Mouse (Mus musculus): ENCODE data around the gene Mitd1. TPM values are rescaled to one million over a fixed set of nuclear protein-coding genes. Genes with fewer than 3 reads are reported as not detected.

Mitd1 gene
- 4.4 and 5.1 TPM in 2 replicates for total RNA-seq (2023)

DNA sequence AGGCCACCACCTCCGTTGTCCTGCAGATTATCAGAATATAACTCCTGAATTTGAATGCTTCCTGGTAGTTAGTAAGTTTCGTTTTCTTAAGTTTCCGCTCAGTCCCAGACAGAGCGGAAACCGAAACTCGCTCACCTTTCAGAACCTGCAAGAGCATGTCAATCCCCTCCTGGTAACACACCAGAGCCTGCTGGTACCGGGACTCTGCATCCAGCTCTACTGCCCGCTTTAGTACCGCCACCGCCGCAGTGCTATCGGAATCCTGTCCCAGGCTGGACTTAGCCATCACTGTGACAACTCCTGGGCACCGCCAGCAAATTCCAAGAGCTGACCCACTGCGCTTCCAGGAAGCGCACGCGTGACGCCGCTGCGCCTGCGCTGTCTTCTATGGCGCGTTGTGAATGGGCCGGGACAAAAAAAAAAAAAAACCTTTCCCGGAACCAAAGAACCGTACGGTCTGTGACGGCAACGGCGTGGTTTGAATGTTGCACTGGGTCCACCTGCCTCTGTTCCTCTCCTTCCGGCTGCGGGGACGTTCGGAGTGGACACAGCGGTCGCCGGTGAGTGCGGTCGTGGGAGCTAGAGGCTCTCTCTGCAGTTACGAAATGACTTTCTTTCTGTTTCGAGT is at the start of gene Mitd1, which contains the start of gene Mrpl30:
Mitd1 (minus strand) TSS at position 387 of the 628 bp plus-strand sequence.
Mrpl30 (plus strand) TSS at position 453 of the 628 bp plus-strand sequence.

DNA sequence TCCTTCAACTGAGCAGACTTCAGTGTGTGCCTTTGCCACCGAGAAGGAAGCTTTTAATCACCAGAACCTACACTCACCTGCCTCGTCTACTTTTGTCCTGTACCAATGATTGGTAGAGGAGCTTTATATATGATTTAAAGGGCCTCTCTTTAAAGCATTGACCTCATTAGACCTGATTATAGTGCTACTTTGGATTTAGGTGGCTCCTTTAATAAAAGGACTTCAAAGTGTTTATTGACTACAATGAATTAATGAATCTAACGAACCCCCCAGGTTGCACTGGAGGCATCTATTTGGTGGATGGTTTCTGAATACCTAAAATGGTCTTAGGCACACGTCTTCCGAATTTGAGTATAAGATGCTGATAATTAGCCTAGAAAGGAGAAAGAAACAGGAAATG is 26.2 kb upstream of the Mitd1 start, which contains the start of gene Lyg2:
Lyg2 (minus strand) TSS at position 101 of the 400 bp plus-strand sequence.

DNA sequence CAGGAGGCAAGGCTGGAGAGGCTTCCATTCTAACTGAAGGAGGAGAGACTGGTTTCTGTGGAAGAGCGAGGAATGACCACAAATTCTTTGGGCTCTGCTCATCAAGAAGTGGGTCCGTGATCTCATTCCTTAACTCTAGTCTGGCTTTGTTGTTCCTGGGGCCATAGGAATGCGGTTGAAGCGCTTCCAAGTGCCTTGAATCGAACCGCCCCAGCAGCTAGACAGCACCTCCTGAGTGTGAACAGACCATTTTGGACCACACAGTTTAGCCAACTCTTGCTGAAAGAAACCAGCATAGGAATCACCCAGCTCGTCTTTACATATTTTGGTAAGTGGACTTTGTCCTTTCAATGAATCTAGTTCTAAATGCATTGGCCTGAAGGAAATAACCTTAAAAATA is 18.5 kb downstream of the Mitd1 start, which contains the start of gene Lipt1:
Lipt1 (plus strand) TSS at position 35 of the 400 bp plus-strand sequence.

DNA sequence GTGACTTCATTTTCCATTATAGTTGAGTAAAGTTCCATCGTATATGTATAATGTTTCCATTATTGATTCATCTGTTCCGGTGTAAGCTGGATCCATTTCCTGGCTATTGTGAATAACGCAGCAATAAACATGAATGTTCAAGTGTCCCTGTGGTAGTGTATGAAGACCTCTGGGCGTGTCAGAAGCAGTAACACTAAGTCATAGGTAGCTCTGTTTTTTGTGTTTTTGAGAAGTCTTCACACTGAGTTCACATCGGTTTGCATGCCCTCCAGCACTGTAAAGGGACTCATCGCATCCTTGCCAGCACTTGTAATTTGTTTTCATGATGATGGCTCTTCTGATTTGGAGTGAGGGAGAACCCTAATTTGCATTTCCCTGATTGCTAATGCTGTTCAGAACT is 23.9 kb downstream of the Mitd1 start, which contains the start of gene Tsga10:
Tsga10 (minus strand) TSS at position 144 of the 400 bp plus-strand sequence.

Other genes with a start within 250 kb of the Mitd1 start
- gene 2010300C02Rik, start 170.3 kb downstream of the Mitd1 start, total RNA-seq (2023), result not detected in 2 replicates
- 4.8 and 7.6 TPM in 2 replicates for gene Tsga10, start 24.0 kb downstream of the Mitd1 start, total RNA-seq (2023)
- gene Lipt1, start 18.7 kb downstream of the Mitd1 start, total RNA-seq (2023), result 1.1 TPM in 1 of 2 replicates, not detected in the other
- 39.9 and 71.5 TPM in 2 replicates for gene Mrpl30, start 66 bp upstream of the Mitd1 start, total RNA-seq (2023)
- not detected in 2 replicates for gene Lyg2, start 26.1 kb upstream of the Mitd1 start, total RNA-seq (2023)
- gene Lyg1, start 67.3 kb upstream of the Mitd1 start, total RNA-seq (2023), result not detected in 2 replicates
- 41.0 and 48.0 TPM in 2 replicates for gene Txndc9, start 107.5 kb upstream of the Mitd1 start, total RNA-seq (2023)
- 12.7 and 15.6 TPM in 2 replicates for gene Eif5b, start 107.6 kb upstream of the Mitd1 start, total RNA-seq (2023)
- gene Rev1, start 239.4 kb upstream of the Mitd1 start, total RNA-seq (2023), result 25.0 and 25.6 TPM in 2 replicates